Mouse (Mus musculus) ES-Bruce4 (cell line): ENCODE measurements around the gene Erc2. TPM values are rescaled to one million over a fixed set of nuclear protein-coding genes. Genes with fewer than 3 reads are reported as not detected.

ENCODE experiments used
- H3K27ac ChIP-seq: 2 replicates; pipeline ENCODE4 v1.5.1; 2012; ENCODE audit warnings: low read length, inconsistent platforms; ENCODE audit not compliant: insufficient read depth
- H3K27me3 ChIP-seq: 2 replicates; pipeline ENCODE4 v1.6.1; 2012; ENCODE audit warnings: mild to moderate bottlenecking, low read length, inconsistent platforms; ENCODE audit not compliant: control insufficient read depth, poor library complexity, insufficient read depth, severe bottlenecking
- H3K36me3 ChIP-seq: 2 replicates; pipeline ENCODE4 v1.6.1; 2012; ENCODE audit warnings: inconsistent platforms, mild to moderate bottlenecking, low read length, moderate library complexity; ENCODE audit not compliant: control insufficient read depth, poor library complexity, insufficient read depth, severe bottlenecking
- H3K4me1 ChIP-seq: one replicate; pipeline ENCODE4 v1.8.1; 2011; ENCODE audit warnings: low read length; ENCODE audit not compliant: control insufficient read depth, insufficient read depth
- H3K4me3 ChIP-seq: 2 replicates; pipeline ENCODE4 v1.5.1; 2011; ENCODE audit warnings: low read depth, mild to moderate bottlenecking, low read length
- H3K9ac ChIP-seq: 2 replicates; pipeline ENCODE4 v1.6.1; 2012; ENCODE audit warnings: low read depth, mild to moderate bottlenecking, inconsistent platforms; ENCODE audit not compliant: poor library complexity, severe bottlenecking
- H3K9me3 ChIP-seq: replicated peaks from 2 replicates; pipeline ENCODE4 v1.6.1; 2012; ENCODE audit warnings: mild to moderate bottlenecking, low read length, inconsistent platforms; ENCODE audit not compliant: control insufficient read depth, poor library complexity, insufficient read depth, severe bottlenecking
- CTCF ChIP-seq: IDR thresholded peaks from one replicate; pipeline ENCODE4 v1.8.1; 2011; ENCODE audit warnings: low read depth, low read length
- EP300 ChIP-seq: IDR thresholded peaks from 2 replicates; pipeline ENCODE4 v1.6.1; 2011; ENCODE audit warnings: low read depth, low read length; ENCODE audit not compliant: insufficient read depth
- POLR2A ChIP-seq: IDR thresholded peaks from one replicate; pipeline ENCODE4 v1.8.1; 2011; ENCODE audit warnings: low read length; ENCODE audit not compliant: insufficient read depth
- polyA plus RNA-seq: library from polyadenylated mRNA; stranded (reverse); fragments of >200 nt; gene quantifications from 2 replicates; pipeline ENCODE4 v1.2.4, GENCODE M21; 2011; ENCODE audit warnings: low read depth; ENCODE audit not compliant: missing spikeins, insufficient read depth, insufficient read length

Gene Erc2
- polyA plus RNA-seq, 1 experiment, result 10.0 TPM

DNA sequence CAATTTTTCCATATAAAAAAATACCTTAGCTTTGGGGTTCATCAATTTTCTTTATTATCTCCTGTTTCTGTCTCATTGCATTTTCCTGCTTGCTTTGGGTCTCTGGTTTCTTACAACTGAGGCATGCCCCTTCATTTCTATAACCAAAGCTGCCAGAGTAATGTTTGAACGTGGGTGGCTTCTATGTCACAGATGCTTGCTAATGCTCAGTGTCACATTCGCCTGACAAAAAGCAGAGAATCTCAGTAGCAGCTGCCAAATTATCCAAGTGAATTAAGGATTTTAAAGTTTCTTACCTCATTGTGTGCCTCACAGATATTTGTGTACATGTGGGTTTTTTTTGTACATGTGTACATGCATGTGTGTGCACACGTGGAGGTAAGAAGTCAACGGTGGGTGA, 210.0 kb downstream of the Erc2 start:
- Histone ChIP-seq H3K27ac (no peak overlapping the region), H3K4me1 (no peaks in the 10 kb centered on the region), H3K4me3 (no peak overlapping the region), H3K9me3 (no peaks in the 10 kb centered on the region), H3K9ac (no peak overlapping the region), H3K27me3 (no peaks in the 10 kb centered on the region), H3K36me3 (no peaks in the 10 kb centered on the region)
- TF ChIP-seq EP300 (no peak), CTCF (no peak), POLR2A (no peak)

DNA sequence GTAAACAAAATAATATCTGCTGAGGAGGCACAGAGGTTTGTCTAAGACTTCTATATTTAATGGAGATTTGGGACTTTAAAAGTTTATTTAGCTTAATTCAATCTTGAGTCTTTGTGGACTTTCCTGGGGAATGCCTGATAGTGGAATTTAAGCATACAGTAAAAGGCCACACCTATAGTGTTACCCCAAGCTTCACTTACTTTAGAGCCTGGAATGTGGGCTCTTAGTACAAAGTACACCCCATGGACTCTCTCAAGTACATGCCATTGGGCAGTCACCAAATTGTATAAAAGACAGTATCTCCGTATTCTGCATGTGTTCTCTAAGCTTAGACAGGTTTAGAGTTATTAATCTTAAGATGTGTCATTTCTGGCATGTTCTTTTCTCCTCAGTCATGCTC, 213.1 kb downstream of the Erc2 start:
- no peaks in the 10 kb centered on the region for H3K36me3 ChIP-seq
- H3K27me3 ChIP-seq, result no peaks in the 10 kb centered on the region
- no peaks in the 10 kb centered on the region for H3K4me1 ChIP-seq
- TF ChIP-seq CTCF, result no peak
- TF ChIP-seq POLR2A, result no peak
- no peak for TF ChIP-seq EP300
- H3K4me3 ChIP-seq, result no peak overlapping the region
- no peak overlapping the region for H3K9ac ChIP-seq
- H3K9me3 ChIP-seq, result no peaks in the 10 kb centered on the region
- H3K27ac ChIP-seq, result no peak overlapping the region

DNA sequence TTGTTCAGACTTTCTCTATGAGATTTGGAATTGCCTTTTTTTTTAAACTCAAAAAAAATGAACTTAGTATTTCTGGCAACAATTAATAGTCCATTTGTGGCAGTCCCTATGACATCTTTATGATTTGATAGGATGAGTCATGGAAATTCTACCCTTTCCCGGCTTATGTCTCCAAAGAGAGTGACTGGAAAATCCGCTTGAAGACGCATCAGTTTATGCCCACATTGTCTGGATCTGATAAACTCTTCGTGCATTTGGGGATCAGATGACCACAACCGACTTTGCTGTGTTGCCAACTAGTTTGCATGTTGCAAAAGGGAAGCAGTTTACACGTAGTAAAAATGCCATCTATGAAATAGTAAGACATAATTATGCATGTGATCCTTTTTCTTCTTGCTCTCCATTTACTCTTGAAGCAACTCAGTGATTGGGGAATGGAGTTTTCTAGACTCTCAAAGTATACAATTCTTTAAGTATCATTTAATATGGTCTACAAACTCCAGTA, 215.4 kb downstream of the Erc2 start:
- H3K27me3 ChIP-seq, result no peaks in the 10 kb centered on the region
- no peaks in the 10 kb centered on the region for H3K9me3 ChIP-seq
- no peaks in the 10 kb centered on the region for H3K36me3 ChIP-seq
- no peak overlapping the region for H3K27ac ChIP-seq
- no peak overlapping the region for H3K9ac ChIP-seq
- no peaks in the 10 kb centered on the region for H3K4me1 ChIP-seq
- TF ChIP-seq CTCF (no peak), POLR2A (no peak), EP300 (no peak)
- H3K4me3 ChIP-seq, result no peak overlapping the region

DNA sequence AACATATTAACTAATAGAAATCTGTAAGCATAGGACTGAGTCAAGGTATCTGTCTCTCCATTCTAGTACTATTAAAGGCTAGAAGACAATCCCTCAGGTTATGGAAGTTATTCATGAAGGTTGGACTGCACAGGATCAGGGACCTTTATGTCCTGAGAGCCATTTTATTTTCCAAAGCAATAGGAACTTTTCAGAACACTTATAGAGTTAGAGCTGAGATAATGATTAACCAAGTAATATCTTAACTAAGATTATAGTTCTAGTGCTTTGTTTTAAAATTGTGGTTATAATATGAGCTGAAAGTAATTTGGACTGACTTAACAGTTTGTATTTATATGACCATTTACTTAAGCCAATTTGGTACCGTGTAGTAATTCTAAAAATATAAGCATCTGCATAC, 217.9 kb downstream of the Erc2 start:
- Histone ChIP-seq H3K9me3 (no peaks in the 10 kb centered on the region), H3K4me3 (no peak overlapping the region), H3K36me3 (no peaks in the 10 kb centered on the region), H3K27ac (no peak overlapping the region), H3K9ac (no peak overlapping the region), H3K27me3 (no peaks in the 10 kb centered on the region), H3K4me1 (no peaks in the 10 kb centered on the region)
- TF ChIP-seq CTCF (no peak), POLR2A (no peak), EP300 (no peak)

DNA sequence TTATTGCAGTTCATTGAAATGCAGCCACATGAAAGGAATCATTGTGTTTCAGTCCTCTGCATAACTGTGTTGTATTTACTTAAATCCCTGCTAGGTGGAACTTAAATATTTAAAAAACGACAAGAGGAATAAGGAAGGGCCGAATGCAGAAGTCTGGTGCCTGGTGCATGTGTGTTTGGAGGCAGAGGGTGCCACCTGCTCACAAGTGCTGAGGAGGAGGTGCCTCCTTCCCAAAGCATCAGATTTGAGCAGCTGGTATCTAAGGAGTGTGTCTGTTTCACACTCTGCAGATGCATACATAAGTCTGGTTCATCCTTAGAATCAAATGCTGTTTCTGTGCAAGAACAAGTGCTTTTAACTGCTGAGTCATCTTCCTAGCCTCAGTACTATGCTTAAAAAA, 224.6 kb downstream of the Erc2 start:
- Histone ChIP-seq H3K9me3 (no peaks in the 10 kb centered on the region), H3K27ac (no peak overlapping the region), H3K4me3 (no peak overlapping the region), H3K36me3 (no peaks in the 10 kb centered on the region), H3K27me3 (no peaks in the 10 kb centered on the region), H3K9ac (no peak overlapping the region), H3K4me1 (no peaks in the 10 kb centered on the region)
- no peak for TF ChIP-seq POLR2A
- no peak for TF ChIP-seq CTCF
- no peak for TF ChIP-seq EP300

DNA sequence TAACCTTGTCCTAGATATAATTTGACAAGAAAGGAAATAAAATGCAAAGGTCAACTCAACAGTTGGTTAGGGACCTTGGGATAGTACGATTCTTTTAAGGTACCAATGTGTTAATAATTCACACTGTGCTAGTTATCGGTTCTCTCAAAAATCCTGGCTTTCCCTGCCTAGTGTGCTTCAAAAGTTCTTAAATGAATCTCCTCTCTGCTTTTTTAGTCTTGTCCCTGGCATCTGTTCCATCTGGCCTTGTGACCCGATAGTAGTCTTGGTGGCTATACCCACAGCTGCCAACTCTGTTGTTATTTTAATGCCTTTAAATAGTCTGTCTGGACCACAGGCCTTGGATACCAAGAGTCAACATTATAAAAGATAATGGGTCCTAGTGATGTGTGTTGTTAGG, 225.1 kb downstream of the Erc2 start:
- no peak overlapping the region for H3K9ac ChIP-seq
- H3K36me3 ChIP-seq, result no peaks in the 10 kb centered on the region
- no peak overlapping the region for H3K27ac ChIP-seq
- H3K27me3 ChIP-seq, result no peaks in the 10 kb centered on the region
- no peaks in the 10 kb centered on the region for H3K9me3 ChIP-seq
- H3K4me3 ChIP-seq, result no peak overlapping the region
- no peaks in the 10 kb centered on the region for H3K4me1 ChIP-seq
- no peak for TF ChIP-seq CTCF
- TF ChIP-seq EP300, result no peak
- no peak for TF ChIP-seq POLR2A

DNA sequence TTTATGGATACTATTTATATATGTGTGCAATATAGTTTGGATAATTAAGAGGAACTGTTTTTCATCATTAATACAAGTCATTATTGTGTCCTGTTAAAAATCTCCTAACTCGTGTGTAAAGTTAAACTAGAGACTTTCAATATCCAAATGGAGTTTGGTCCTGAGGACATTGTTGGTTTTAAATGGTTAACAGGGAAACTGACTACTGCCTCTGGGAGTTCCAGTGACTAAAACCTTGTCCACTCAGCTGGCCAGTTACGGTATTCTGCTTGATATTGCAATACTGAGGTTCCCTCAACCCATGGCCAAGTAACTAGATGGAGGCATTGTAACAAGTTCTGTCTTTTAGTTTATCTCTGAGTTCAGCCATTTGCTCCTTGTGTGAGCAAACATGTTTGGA, 229.0 kb downstream of the Erc2 start:
- Histone ChIP-seq H3K4me3 (no peak overlapping the region), H3K9ac (no peak overlapping the region), H3K4me1 (no peaks in the 10 kb centered on the region), H3K27ac (no peak overlapping the region), H3K9me3 (no peaks in the 10 kb centered on the region), H3K27me3 (no peaks in the 10 kb centered on the region), H3K36me3 (no peaks in the 10 kb centered on the region)
- no peak for TF ChIP-seq POLR2A
- TF ChIP-seq CTCF, result no peak
- no peak for TF ChIP-seq EP300
